Mouse (Mus musculus): ENCODE results near the gene A930002H24Rik. TPM values are rescaled to one million over a fixed set of nuclear protein-coding genes. Genes with fewer than 3 reads are reported as not detected.

The A930002H24Rik gene
- total RNA-seq (2014; rRNA removed) = 8.4 TPM in 1 of 2 replicates, not detected in the other
- 2.8 and 3.8 TPM in 2 replicates for polyA plus RNA-seq (2015; fragmentation: Nextera tagmentation; extraction: Ambion mirVana)

GRCm38 (mm10) chr17:63863647-63864149 lies at the start of gene A930002H24Rik:
A930002H24Rik (minus strand) TSS chr17:63863791.
- H3K9ac ChIP-seq (replicated peaks; ENCODE audit: low read length) = peak within 1 kb of the TSS; percentile 95

GRCm38 (mm10) chr17:63909297-63909696 lies 45.7 kb upstream of the A930002H24Rik start:
- no peak overlapping the region for H3K4me3 ChIP-seq (ENCODE audit: low read length)
- H3K4me2 ChIP-seq (ENCODE audit: low read depth, low read length) = no peak overlapping the region
- H3K27me3 ChIP-seq (ENCODE audit: insufficient read depth, low read length) = no peaks in the 10 kb centered on the region
- ATAC-seq (no peak), DNase-seq (ENCODE audit: low spot score) (no peak)
- no peaks in the 10 kb centered on the region for H3K9me3 ChIP-seq (ENCODE audit: low read length)
- H3K27ac ChIP-seq = no peak overlapping the region
- no peaks in the 10 kb centered on the region for H3K4me1 ChIP-seq (ENCODE audit: insufficient read depth, low read length)
- TF ChIP-seq CTCF (IDR thresholded peaks at IDR 0.05; ENCODE audit: low read depth) = peak; percentile 21; the same call in 1 of the 2 replicates
- no peak overlapping the region for H3K9ac ChIP-seq (replicated peaks; ENCODE audit: low read length)
- 97% methylated on average over 4 of the region's 4 CpGs for WGBS
- H3K36me3 ChIP-seq (ENCODE audit: insufficient read depth, low read length) = no peaks in the 10 kb centered on the region

More at GRCm38 (mm10) chr17:63863647-63864149, at the start of gene A930002H24Rik:
- under 1% methylated on average over 47 of the region's 55 CpGs for WGBS
- H3K4me2 ChIP-seq (ENCODE audit: low read depth, low read length) = peak within 1 kb of the TSS; percentile 97
- no peaks in the 10 kb centered on the region for H3K9me3 ChIP-seq (ENCODE audit: low read length)
- ATAC-seq (peak; percentile 100), DNase-seq (ENCODE audit: low spot score) (peak; percentile 99)
- H3K4me1 ChIP-seq (ENCODE audit: insufficient read depth, low read length) = peaks cover 5% of the 10 kb centered on the region; the same call in 1 of the 2 replicates
- peak within 1 kb of the TSS; percentile 95 for H3K4me3 ChIP-seq (ENCODE audit: low read length)
- H3K27me3 ChIP-seq (ENCODE audit: insufficient read depth, low read length) = no peaks in the 10 kb centered on the region
- no peaks in the 10 kb centered on the region for H3K36me3 ChIP-seq (ENCODE audit: insufficient read depth, low read length)
- peak within 1 kb of the TSS; percentile 87 for H3K27ac ChIP-seq
- no peak for TF ChIP-seq CTCF (IDR thresholded peaks at IDR 0.05; ENCODE audit: low read depth)

GRCm38 (mm10) chr17:63897050-63897449 lies 33.5 kb upstream of the A930002H24Rik start:
- 76% methylated on average over 7 of the region's 7 CpGs for WGBS
- DNase-seq (ENCODE audit: low spot score) (no peak), ATAC-seq (no peak)
- Histone ChIP-seq H3K9ac (replicated peaks; ENCODE audit: low read length) (no peak overlapping the region), H3K27me3 (ENCODE audit: insufficient read depth, low read length) (no peaks in the 10 kb centered on the region), H3K36me3 (ENCODE audit: insufficient read depth, low read length) (no peaks in the 10 kb centered on the region; the same call in 1 of the 2 replicates), H3K4me3 (ENCODE audit: low read length) (no peak overlapping the region), H3K27ac (no peak overlapping the region), H3K9me3 (ENCODE audit: low read length) (no peaks in the 10 kb centered on the region), H3K4me1 (ENCODE audit: insufficient read depth, low read length) (no peaks in the 10 kb centered on the region), H3K4me2 (ENCODE audit: low read depth, low read length) (no peak overlapping the region)
- no peak for TF ChIP-seq CTCF (IDR thresholded peaks at IDR 0.05; ENCODE audit: low read depth)

GRCm38 (mm10) chr17:63895829-63896228 lies 32.2 kb upstream of the A930002H24Rik start:
- DNase-seq (ENCODE audit: low spot score) (no peak), ATAC-seq (no peak)
- H3K27me3 ChIP-seq (ENCODE audit: insufficient read depth, low read length) = no peaks in the 10 kb centered on the region
- H3K36me3 ChIP-seq (ENCODE audit: insufficient read depth, low read length) = no peaks in the 10 kb centered on the region; the same call in 1 of the 2 replicates
- no peak for TF ChIP-seq CTCF (IDR thresholded peaks at IDR 0.05; ENCODE audit: low read depth)
- no peak overlapping the region for H3K27ac ChIP-seq
- no peak overlapping the region for H3K9ac ChIP-seq (replicated peaks; ENCODE audit: low read length)
- 91% methylated on average over 3 of the region's 3 CpGs for WGBS
- H3K4me1 ChIP-seq (ENCODE audit: insufficient read depth, low read length) = no peaks in the 10 kb centered on the region
- H3K9me3 ChIP-seq (ENCODE audit: low read length) = no peaks in the 10 kb centered on the region
- H3K4me3 ChIP-seq (ENCODE audit: low read length) = no peak overlapping the region
- H3K4me2 ChIP-seq (ENCODE audit: low read depth, low read length) = no peak overlapping the region

- DNase-seq (ENCODE audit: low spot score) = no peak
- no peak overlapping the region for H3K27ac ChIP-seq
- H3K9me3 ChIP-seq (ENCODE audit: low read length) = no peaks in the 10 kb centered on the region
- no peaks in the 10 kb centered on the region for H3K4me1 ChIP-seq (ENCODE audit: insufficient read depth, low read length)
- no peak for TF ChIP-seq CTCF (IDR thresholded peaks at IDR 0.05; ENCODE audit: low read depth)
- H3K27me3 ChIP-seq (ENCODE audit: insufficient read depth, low read length) = no peaks in the 10 kb centered on the region
- ATAC-seq = no peak
- no peak overlapping the region for H3K4me2 ChIP-seq (ENCODE audit: low read depth, low read length)
- no peaks in the 10 kb centered on the region for H3K36me3 ChIP-seq (ENCODE audit: insufficient read depth, low read length)
- no peak overlapping the region for H3K4me3 ChIP-seq (ENCODE audit: low read length)
- no peak overlapping the region for H3K9ac ChIP-seq (replicated peaks; ENCODE audit: low read length)
Observed at GRCm38 (mm10) chr17:63890611-63891010, 27.0 kb upstream of the A930002H24Rik start.

- no peaks in the 10 kb centered on the region for H3K36me3 ChIP-seq (ENCODE audit: insufficient read depth, low read length)
- no peaks in the 10 kb centered on the region for H3K9me3 ChIP-seq (ENCODE audit: low read length)
- no peak overlapping the region for H3K27ac ChIP-seq
- H3K4me1 ChIP-seq (ENCODE audit: insufficient read depth, low read length) = no peaks in the 10 kb centered on the region
- H3K27me3 ChIP-seq (ENCODE audit: insufficient read depth, low read length) = no peaks in the 10 kb centered on the region
- 96% methylated on average over 2 of the region's 2 CpGs for WGBS
- H3K4me2 ChIP-seq (ENCODE audit: low read depth, low read length) = no peak overlapping the region
- no peak overlapping the region for H3K9ac ChIP-seq (replicated peaks; ENCODE audit: low read length)
- no peak for TF ChIP-seq CTCF (IDR thresholded peaks at IDR 0.05; ENCODE audit: low read depth)
- DNase-seq (ENCODE audit: low spot score) (no peak), ATAC-seq (no peak)
- no peak overlapping the region for H3K4me3 ChIP-seq (ENCODE audit: low read length)
Observed at GRCm38 (mm10) chr17:63886988-63887387, 23.4 kb upstream of the A930002H24Rik start.

GRCm38 (mm10) chr17:63880009-63880408 lies 16.4 kb upstream of the A930002H24Rik start:
- WGBS = 80% methylated on average over 4 of the region's 4 CpGs
- Histone ChIP-seq H3K4me1 (ENCODE audit: insufficient read depth, low read length) (no peaks in the 10 kb centered on the region), H3K36me3 (ENCODE audit: insufficient read depth, low read length) (no peaks in the 10 kb centered on the region), H3K9ac (replicated peaks; ENCODE audit: low read length) (no peak overlapping the region), H3K9me3 (ENCODE audit: low read length) (no peaks in the 10 kb centered on the region), H3K27ac (no peak overlapping the region), H3K27me3 (ENCODE audit: insufficient read depth, low read length) (no peaks in the 10 kb centered on the region), H3K4me2 (ENCODE audit: low read depth, low read length) (no peak overlapping the region), H3K4me3 (ENCODE audit: low read length) (no peak overlapping the region)
- no peak for TF ChIP-seq CTCF (IDR thresholded peaks at IDR 0.05; ENCODE audit: low read depth)
- DNase-seq (ENCODE audit: low spot score) (no peak), ATAC-seq (no peak)

Measured in hindbrain, postnatal 0 days (tissue).